Mouse (Mus musculus): ENCODE data around the gene Sh2b3. TPM values are rescaled to one million over a fixed set of nuclear protein-coding genes. Genes with fewer than 3 reads are reported as not detected.

Gene Sh2b3
- polyA plus RNA-seq (2015; fragmentation: Nextera tagmentation; extraction: Ambion mirVana): 7.9 and 8.6 TPM in 2 replicates

GRCm38 (mm10) chr5:121837441-121838340 lies at the start of gene Sh2b3:
Gene Sh2b3 (minus strand): TSS chr5:121837646.
- Histone ChIP-seq H3K36me3 (ENCODE audit: control insufficient read depth, insufficient read depth, low read length) (no peaks in the 10 kb centered on the region), H3K4me1 (replicated peaks; ENCODE audit: control insufficient read depth, insufficient read depth) (peaks cover 10% of the 10 kb centered on the region), H3K4me3 (ENCODE audit: low read depth, low read length) (peak within 1 kb of the TSS; percentile 74), H3K27ac (replicated peaks) (peak within 1 kb of the TSS; percentile 92), H3K4me2 (replicated peaks; ENCODE audit: low read depth) (peak within 1 kb of the TSS; percentile 80), H3K27me3 (ENCODE audit: control insufficient read depth, insufficient read depth, low read length) (no peaks in the 10 kb centered on the region), H3K9me3 (ENCODE audit: control insufficient read depth, low read length) (no peaks in the 10 kb centered on the region), H3K9ac (ENCODE audit: low read length) (peak within 1 kb of the TSS; percentile 81)
- ATAC-seq (ENCODE audit: low FRiP score, low TSS enrichment): peak; percentile 0; the same call in 1 of the 2 replicates
- WGBS: 1% methylated on average over 33 of the region's 35 CpGs
- DNase-seq (ENCODE audit: low spot score): no peak
- TF ChIP-seq CTCF (IDR thresholded peaks at IDR 0.05; ENCODE audit: low read depth) (peak; percentile 34), EP300 (optimal IDR thresholded peaks at IDR 0.05) (no peak)

- DNase-seq (ENCODE audit: low spot score) (no peak), ATAC-seq (ENCODE audit: low FRiP score, low TSS enrichment) (no peak)
- WGBS: 77% methylated on average over 8 of the region's 8 CpGs
- Histone ChIP-seq H3K27ac (replicated peaks) (no peak overlapping the region), H3K4me1 (replicated peaks; ENCODE audit: control insufficient read depth, insufficient read depth) (no peaks in the 10 kb centered on the region), H3K4me2 (replicated peaks; ENCODE audit: low read depth) (no peak overlapping the region), H3K27me3 (ENCODE audit: control insufficient read depth, insufficient read depth, low read length) (no peaks in the 10 kb centered on the region), H3K4me3 (ENCODE audit: low read depth, low read length) (no peak overlapping the region), H3K9me3 (ENCODE audit: control insufficient read depth, low read length) (no peaks in the 10 kb centered on the region), H3K9ac (ENCODE audit: low read length) (no peak overlapping the region), H3K36me3 (ENCODE audit: control insufficient read depth, insufficient read depth, low read length) (no peaks in the 10 kb centered on the region)
- TF ChIP-seq EP300 (optimal IDR thresholded peaks at IDR 0.05): no peak
- TF ChIP-seq CTCF (IDR thresholded peaks at IDR 0.05; ENCODE audit: low read depth): no peak
Observed at GRCm38 (mm10) chr5:121883356-121883755, 45.9 kb upstream of the Sh2b3 start.

DNA sequence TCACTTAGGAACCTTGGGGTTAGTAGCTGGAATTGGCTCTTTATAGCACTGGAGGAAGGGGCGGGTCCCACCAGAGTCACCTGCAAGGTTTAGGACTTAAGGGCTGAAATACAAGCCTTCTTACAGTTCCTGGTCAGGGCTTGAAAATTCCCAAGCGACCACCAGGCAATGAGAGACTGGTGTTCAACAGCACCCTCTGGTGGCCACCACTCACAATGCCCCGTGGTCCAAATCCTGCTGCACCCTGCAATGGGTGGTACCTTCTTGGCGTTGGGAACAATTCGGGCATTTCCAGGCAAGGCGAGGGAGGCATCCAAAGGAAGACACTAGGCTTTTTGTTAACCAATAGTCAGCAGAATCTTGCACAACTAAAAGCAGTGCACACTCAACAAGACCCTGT lies 41.8 kb upstream of the Sh2b3 start:
- ATAC-seq (ENCODE audit: low FRiP score, low TSS enrichment) (no peak), DNase-seq (ENCODE audit: low spot score) (peak; percentile 45)
- 57% methylated on average over 6 of the region's 6 CpGs for WGBS
- no peaks in the 10 kb centered on the region for H3K36me3 ChIP-seq (ENCODE audit: control insufficient read depth, insufficient read depth, low read length)
- H3K4me3 ChIP-seq (ENCODE audit: low read depth, low read length): no peak overlapping the region
- no peak overlapping the region for H3K9ac ChIP-seq (ENCODE audit: low read length)
- TF ChIP-seq CTCF (IDR thresholded peaks at IDR 0.05; ENCODE audit: low read depth) (peak; percentile 76), EP300 (optimal IDR thresholded peaks at IDR 0.05) (no peak)
- no peak overlapping the region for H3K27ac ChIP-seq (replicated peaks)
- no peak overlapping the region for H3K4me2 ChIP-seq (replicated peaks; ENCODE audit: low read depth)
- H3K27me3 ChIP-seq (ENCODE audit: control insufficient read depth, insufficient read depth, low read length): no peaks in the 10 kb centered on the region
- no peaks in the 10 kb centered on the region for H3K4me1 ChIP-seq (replicated peaks; ENCODE audit: control insufficient read depth, insufficient read depth)
- no peaks in the 10 kb centered on the region for H3K9me3 ChIP-seq (ENCODE audit: control insufficient read depth, low read length)

- ATAC-seq (ENCODE audit: low FRiP score, low TSS enrichment) (no peak), DNase-seq (ENCODE audit: low spot score) (no peak)
- no peak overlapping the region for H3K9ac ChIP-seq (ENCODE audit: low read length)
- no peaks in the 10 kb centered on the region for H3K36me3 ChIP-seq (ENCODE audit: control insufficient read depth, insufficient read depth, low read length)
- TF ChIP-seq CTCF (IDR thresholded peaks at IDR 0.05; ENCODE audit: low read depth): no peak
- 73% methylated on average over 17 of the region's 17 CpGs for WGBS
- H3K4me3 ChIP-seq (ENCODE audit: low read depth, low read length): no peak overlapping the region
- no peaks in the 10 kb centered on the region for H3K9me3 ChIP-seq (ENCODE audit: control insufficient read depth, low read length)
- H3K4me1 ChIP-seq (replicated peaks; ENCODE audit: control insufficient read depth, insufficient read depth): no peaks in the 10 kb centered on the region
- no peaks in the 10 kb centered on the region for H3K27me3 ChIP-seq (ENCODE audit: control insufficient read depth, insufficient read depth, low read length)
- no peak overlapping the region for H3K4me2 ChIP-seq (replicated peaks; ENCODE audit: low read depth)
- H3K27ac ChIP-seq (replicated peaks): no peak overlapping the region
Observed at GRCm38 (mm10) chr5:121878703-121879102, 41.3 kb upstream of the Sh2b3 start.

- H3K36me3 ChIP-seq (ENCODE audit: control insufficient read depth, insufficient read depth, low read length): no peaks in the 10 kb centered on the region
- H3K4me2 ChIP-seq (replicated peaks; ENCODE audit: low read depth): no peak overlapping the region
- H3K27me3 ChIP-seq (ENCODE audit: control insufficient read depth, insufficient read depth, low read length): no peaks in the 10 kb centered on the region
- no peaks in the 10 kb centered on the region for H3K4me1 ChIP-seq (replicated peaks; ENCODE audit: control insufficient read depth, insufficient read depth)
- H3K27ac ChIP-seq (replicated peaks): no peak overlapping the region
- no peak for TF ChIP-seq EP300 (optimal IDR thresholded peaks at IDR 0.05)
- TF ChIP-seq CTCF (IDR thresholded peaks at IDR 0.05; ENCODE audit: low read depth): no peak
- DNase-seq (ENCODE audit: low spot score) (no peak), ATAC-seq (ENCODE audit: low FRiP score, low TSS enrichment) (no peak)
- H3K9me3 ChIP-seq (ENCODE audit: control insufficient read depth, low read length): no peaks in the 10 kb centered on the region
- H3K4me3 ChIP-seq (ENCODE audit: low read depth, low read length): no peak overlapping the region
- WGBS: 87% methylated on average over 12 of the region's 12 CpGs
- no peak overlapping the region for H3K9ac ChIP-seq (ENCODE audit: low read length)
Observed at GRCm38 (mm10) chr5:121876901-121877300, 39.5 kb upstream of the Sh2b3 start.

DNA sequence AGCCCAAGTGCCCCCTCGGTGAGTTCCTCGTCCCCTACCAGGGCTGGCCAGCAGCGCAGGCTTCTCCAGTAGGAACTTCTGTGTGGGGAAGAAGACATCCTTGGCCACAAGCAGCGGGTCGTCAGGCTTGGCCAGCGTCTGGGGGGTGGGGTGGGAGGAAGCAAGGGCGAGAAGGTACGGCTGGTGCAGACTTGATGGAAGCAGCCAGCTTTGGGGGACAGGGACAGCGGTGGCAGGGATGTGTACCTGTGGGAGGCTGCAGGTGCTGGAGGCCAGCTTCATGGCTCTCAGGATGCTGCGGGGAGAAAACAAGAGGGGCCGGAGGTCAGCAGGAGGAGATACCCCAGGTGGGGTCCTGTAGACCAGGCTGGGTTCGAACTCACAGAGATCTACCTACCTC lies 37.6 kb upstream of the Sh2b3 start:
- 85% methylated on average over 12 of the region's 12 CpGs for WGBS
- H3K36me3 ChIP-seq (ENCODE audit: control insufficient read depth, insufficient read depth, low read length): no peaks in the 10 kb centered on the region
- ATAC-seq (ENCODE audit: low FRiP score, low TSS enrichment): no peak
- H3K4me2 ChIP-seq (replicated peaks; ENCODE audit: low read depth): no peak overlapping the region
- no peaks in the 10 kb centered on the region for H3K9me3 ChIP-seq (ENCODE audit: control insufficient read depth, low read length)
- no peak overlapping the region for H3K4me3 ChIP-seq (ENCODE audit: low read depth, low read length)
- H3K4me1 ChIP-seq (replicated peaks; ENCODE audit: control insufficient read depth, insufficient read depth): no peaks in the 10 kb centered on the region
- no peak overlapping the region for H3K9ac ChIP-seq (ENCODE audit: low read length)
- H3K27me3 ChIP-seq (ENCODE audit: control insufficient read depth, insufficient read depth, low read length): no peaks in the 10 kb centered on the region
- DNase-seq (ENCODE audit: low spot score): no peak
- no peak overlapping the region for H3K27ac ChIP-seq (replicated peaks)
- TF ChIP-seq CTCF (IDR thresholded peaks at IDR 0.05; ENCODE audit: low read depth) (no peak), EP300 (optimal IDR thresholded peaks at IDR 0.05) (no peak)
